Mouse (Mus musculus) CH12.LX (cell line): ENCODE results near the gene Tef. TPM values are rescaled to one million over a fixed set of nuclear protein-coding genes. Genes with fewer than 3 reads are reported as not detected.

Experiments used
- DNase-seq: peaks from one replicate; pipeline ENCODE4 v3.0.0-alpha.2; 2013; ENCODE audit errors: extremely low read depth
- H3K27ac ChIP-seq: 2 replicates; pipeline ENCODE4 v1.5.1; 2012; ENCODE audit warnings: low read depth, mild to moderate bottlenecking, control low read depth, moderate library complexity; ENCODE audit not compliant: insufficient read depth
- H3K27me3 ChIP-seq: replicated peaks from 2 replicates; pipeline ENCODE3; 2012; ENCODE audit warnings: inconsistent platforms
- H3K36me3 ChIP-seq, 2 experiments: replicated peaks in 1 of 2; 2 replicates each; pipeline versions ENCODE3 to v1.6.1; 2012; ENCODE audit warnings: inconsistent platforms in 1 of 2, low read length in 1 of 2, mild to moderate bottlenecking in 1 of 2, mixed read lengths in 1 of 2, moderate library complexity in 1 of 2; ENCODE audit not compliant: control insufficient read depth in 1 of 2, insufficient read depth in 1 of 2
- H3K4me1 ChIP-seq, 2 experiments: 2 replicates each; pipeline ENCODE4 v1.6.1; 2012; ENCODE audit warnings: inconsistent platforms in 1 of 2, moderate library complexity in 1 of 2; ENCODE audit not compliant: insufficient read depth in 2 of 2, control insufficient read depth in 1 of 2
- H3K4me2 ChIP-seq: 2 replicates; pipeline ENCODE4 v1.6.1; 2012; ENCODE audit warnings: low read depth, mild to moderate bottlenecking, control low read depth; ENCODE audit not compliant: poor library complexity, insufficient read depth, severe bottlenecking
- H3K4me3 ChIP-seq, 3 experiments: fragments of 150-350 bp in 1 of 3; sonication (generic) in 1 of 3; replicated peaks in 1 of 3; 2 replicates each; pipeline versions ENCODE3 to v1.5.1; 2011 to 2012; ENCODE audit warnings: low read depth in 2 of 3, low read length in 2 of 3, mild to moderate bottlenecking in 2 of 3, moderate library complexity in 2 of 3, control low read depth in 1 of 3, improper control_type of control experiment in 1 of 3, inconsistent platforms in 1 of 3, mixed read lengths in 1 of 3; ENCODE audit not compliant: poor library complexity in 1 of 3
- H3K79me2 ChIP-seq: replicated peaks from 2 replicates; pipeline ENCODE4 v1.6.1; 2012; ENCODE audit warnings: mild to moderate bottlenecking, moderate library complexity; ENCODE audit not compliant: control insufficient read depth, poor library complexity, insufficient read depth, severe bottlenecking; ENCODE audit errors: extremely low read depth
- H3K9ac ChIP-seq: 2 replicates; pipeline ENCODE4 v1.6.1; 2012; ENCODE audit warnings: low read depth, mild to moderate bottlenecking, control low read depth, moderate library complexity; ENCODE audit not compliant: insufficient read depth
- H3K9me3 ChIP-seq: replicated peaks from 2 replicates; pipeline ENCODE3; 2012; ENCODE audit warnings: low read length, inconsistent platforms, mixed read lengths
- CTCF ChIP-seq, 2 experiments: IDR thresholded peaks in 1 of 2; conservative IDR thresholded peaks in 1 of 2; 2 replicates each; pipeline ENCODE4 v1.5.1; 2011 to 2012; ENCODE audit warnings: low read depth in 2 of 2, low read length in 2 of 2, improper control_type of control experiment in 1 of 2, inconsistent platforms in 1 of 2, mild to moderate bottlenecking in 1 of 2, moderate library complexity in 1 of 2
- E2F4 ChIP-seq: IDR thresholded peaks from 2 replicates; pipeline ENCODE4 v1.6.1; 2011; ENCODE audit warnings: low read depth, low read length, improper control_type of control experiment; ENCODE audit not compliant: insufficient replicate concordance
- ELF1 ChIP-seq: IDR thresholded peaks from 2 replicates; pipeline ENCODE4 v1.6.1; 2014; ENCODE audit warnings: low read depth, mild to moderate bottlenecking, inconsistent platforms, low read length, improper control_type of control experiment
- EP300 ChIP-seq: IDR thresholded peaks from 2 replicates; pipeline ENCODE4 v1.6.1; 2011; ENCODE audit warnings: low read length, improper control_type of control experiment
- ETS1 ChIP-seq: conservative IDR thresholded peaks from 2 replicates; pipeline ENCODE4 v1.6.1; 2012; ENCODE audit warnings: low read depth, mild to moderate bottlenecking, inconsistent platforms, low read length, improper control_type of control experiment, moderate library complexity
- GABPA ChIP-seq: IDR thresholded peaks from 2 replicates; pipeline ENCODE4 v1.6.1; 2012; ENCODE audit warnings: low read depth, low read length, improper control_type of control experiment, inconsistent platforms; ENCODE audit not compliant: insufficient replicate concordance
- HCFC1 ChIP-seq: IDR thresholded peaks from 2 replicates; pipeline ENCODE4 v1.6.1; 2012; ENCODE audit warnings: low read depth, mild to moderate bottlenecking, inconsistent platforms, low read length, improper control_type of control experiment
- MAZ ChIP-seq: IDR thresholded peaks from 2 replicates; pipeline ENCODE4 v1.6.1; 2012; ENCODE audit warnings: low read depth, mild to moderate bottlenecking, inconsistent platforms, low read length, improper control_type of control experiment, moderate library complexity
- MEF2A ChIP-seq: IDR thresholded peaks from 2 replicates; pipeline ENCODE4 v1.6.1; 2014; ENCODE audit warnings: low read depth, mild to moderate bottlenecking, inconsistent platforms, low read length, improper control_type of control experiment, borderline replicate concordance
- MXI1 ChIP-seq: IDR thresholded peaks from 2 replicates; pipeline ENCODE4 v1.6.1; 2011; ENCODE audit warnings: mild to moderate bottlenecking, low read depth, low read length, improper control_type of control experiment
- NELFE ChIP-seq: IDR thresholded peaks from 2 replicates; pipeline ENCODE4 v1.6.1; 2011; ENCODE audit warnings: low read depth, low read length, improper control_type of control experiment
- NRF1 ChIP-seq: IDR thresholded peaks from 2 replicates; pipeline ENCODE4 v1.6.1; 2014; ENCODE audit warnings: low read depth, mild to moderate bottlenecking, inconsistent platforms, low read length, improper control_type of control experiment, moderate library complexity
- PAX5 ChIP-seq: IDR thresholded peaks from 2 replicates; pipeline ENCODE4 v1.6.1; 2012; ENCODE audit warnings: low read length, inconsistent platforms, mixed read lengths
- POLR2A ChIP-seq: IDR thresholded peaks from 2 replicates; pipeline ENCODE4 v1.6.1; 2011; ENCODE audit warnings: low read depth, mild to moderate bottlenecking, improper control_type of control experiment, low read length
- POLR2AphosphoS2 ChIP-seq: IDR thresholded peaks from 2 replicates; pipeline ENCODE4 v1.6.1; 2011; ENCODE audit warnings: low read depth, low read length, improper control_type of control experiment
- SMC3 ChIP-seq: IDR thresholded peaks from 2 replicates; pipeline ENCODE4 v1.6.1; 2011; ENCODE audit warnings: low read depth, low read length, improper control_type of control experiment
- TBP ChIP-seq: conservative IDR thresholded peaks from 2 replicates; pipeline ENCODE4 v1.6.1; 2011; ENCODE audit warnings: low read depth, low read length, improper control_type of control experiment
- TCF12 ChIP-seq: IDR thresholded peaks from 2 replicates; pipeline ENCODE4 v1.6.1; 2014; ENCODE audit warnings: low read depth, mild to moderate bottlenecking, inconsistent platforms, low read length, improper control_type of control experiment
- USF1 ChIP-seq: IDR thresholded peaks from 2 replicates; pipeline ENCODE4 v1.6.1; 2014; ENCODE audit warnings: low read depth, mild to moderate bottlenecking, inconsistent platforms, low read length, improper control_type of control experiment
- USF2 ChIP-seq: conservative IDR thresholded peaks from 2 replicates; pipeline ENCODE4 v1.6.1; 2011; ENCODE audit warnings: low read depth, low read length, improper control_type of control experiment
- ZC3H11A ChIP-seq: IDR thresholded peaks from 2 replicates; pipeline ENCODE4 v1.6.1; 2012; ENCODE audit warnings: low read depth, mild to moderate bottlenecking, inconsistent platforms, low read length, improper control_type of control experiment
- ZKSCAN1 ChIP-seq: IDR thresholded peaks from 2 replicates; pipeline ENCODE4 v1.6.1; 2012; ENCODE audit warnings: low read depth, inconsistent platforms, low read length, improper control_type of control experiment, borderline replicate concordance
- ZMIZ1 ChIP-seq: IDR thresholded peaks from 2 replicates; pipeline ENCODE4 v1.6.1; 2012; ENCODE audit warnings: low read depth, mild to moderate bottlenecking, inconsistent platforms, low read length, improper control_type of control experiment
- ZNF384 ChIP-seq: IDR thresholded peaks from 2 replicates; pipeline ENCODE4 v1.6.1; 2012; ENCODE audit warnings: low read depth, low read length, improper control_type of control experiment, inconsistent platforms
- dilution Hi-C: fragments of 300-500 bp; cut with MboI; formaldehyde crosslinking; loops from 2 replicates; pipeline ENCODE4 v1.14.3; 2020; ENCODE audit warnings: low sequenced_read_pairs; ENCODE audit not compliant: extremely low pct_unique_long_range_greater_than_20kb, extremely low pct_ligation_motif_present
- in situ Hi-C: fragments of 300-500 bp; cut with MboI; formaldehyde crosslinking; loops from 3 replicates; pipeline ENCODE4 v1.14.3; 2019; ENCODE audit warnings: low sequenced_read_pairs, low pct_ligation_motif_present, low pct_unique_long_range_greater_than_20kb, mixed read lengths
- polyA plus RNA-seq: library from polyadenylated mRNA; unstranded; fragments of >175 nt; gene quantifications from 2 replicates; pipeline ENCODE4 v1.2.1, GENCODE M21; 2012; ENCODE audit warnings: low read depth; ENCODE audit not compliant: insufficient read length
- total RNA-seq, 2 experiments: library from RNA; depleted of rRNA; stranded (reverse); fragments of 300-350 nt in 1 of 2; fragments of >200 nt in 1 of 2; gene quantifications; 2 replicates each; pipeline ENCODE4 v1.2.3; 2012 to 2014

Gene Tef
- total and polyA plus RNA-seq, 3 experiments: 14.7 to 17.2 (median 14.9) TPM

DNA sequence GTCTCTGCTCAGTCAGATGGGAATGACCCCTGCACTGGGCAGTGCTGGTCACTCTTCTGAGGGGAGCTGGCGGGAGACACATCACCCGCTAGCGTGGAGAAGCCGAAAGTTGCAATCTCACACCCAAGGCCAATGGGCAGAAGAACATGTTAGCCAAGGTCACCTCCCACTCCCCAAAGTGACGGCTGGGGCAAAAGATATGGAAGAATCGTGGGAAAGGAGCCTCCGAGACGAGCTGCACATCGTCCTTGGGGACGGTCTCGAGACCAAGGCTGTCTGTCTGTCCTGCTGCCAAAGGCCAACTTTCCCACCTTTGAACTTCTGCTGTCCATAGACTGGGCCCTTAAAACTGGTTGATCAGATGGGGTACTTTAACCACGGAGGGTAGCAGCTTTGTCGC is 14.7 kb upstream of the Tef start:
- Histone ChIP-seq H3K4me1 (peaks cover 0 to 2% of the 10 kb centered on the region in 2 experiments; a peak in 2 of 4 replicates), H3K9me3 (peaks cover 2% of the 10 kb centered on the region), H3K36me3 (peaks cover 53 to 86% of the 10 kb centered on the region in 2 experiments), H3K9ac (no peak overlapping the region), H3K79me2 (no peaks in the 10 kb centered on the region), H3K4me3 (no peak overlapping the region), H3K27ac (no peak overlapping the region), H3K4me2 (no peak overlapping the region), H3K27me3 (no peaks in the 10 kb centered on the region)
- dilution Hi-C loops: no loop called here
- in situ Hi-C loops: no loop called here
- no peak for TF ChIP-seq HCFC1
- TF ChIP-seq POLR2AphosphoS2: no peak
- TF ChIP-seq GABPA: no peak
- TF ChIP-seq SMC3: no peak
- TF ChIP-seq NELFE: no peak
- no peak for TF ChIP-seq EP300
- no peak for TF ChIP-seq CTCF (conservative IDR thresholded peaks at IDR 0.05 in 1 of 2, IDR thresholded peaks at IDR 0.05 in 1 of 2; ENCODE audit: low read depth in 2 of 2, low read length in 2 of 2)
- TF ChIP-seq E2F4: no peak
- no peak for TF ChIP-seq ETS1
- no peak for TF ChIP-seq USF1
- no peak for TF ChIP-seq USF2
- no peak for TF ChIP-seq TBP
- TF ChIP-seq POLR2A: no peak
- TF ChIP-seq MAZ: no peak
- TF ChIP-seq ZMIZ1: no peak
- no peak for TF ChIP-seq MEF2A
- TF ChIP-seq ZKSCAN1: no peak
- TF ChIP-seq PAX5: no peak
- DNase-seq: no peak

DNA sequence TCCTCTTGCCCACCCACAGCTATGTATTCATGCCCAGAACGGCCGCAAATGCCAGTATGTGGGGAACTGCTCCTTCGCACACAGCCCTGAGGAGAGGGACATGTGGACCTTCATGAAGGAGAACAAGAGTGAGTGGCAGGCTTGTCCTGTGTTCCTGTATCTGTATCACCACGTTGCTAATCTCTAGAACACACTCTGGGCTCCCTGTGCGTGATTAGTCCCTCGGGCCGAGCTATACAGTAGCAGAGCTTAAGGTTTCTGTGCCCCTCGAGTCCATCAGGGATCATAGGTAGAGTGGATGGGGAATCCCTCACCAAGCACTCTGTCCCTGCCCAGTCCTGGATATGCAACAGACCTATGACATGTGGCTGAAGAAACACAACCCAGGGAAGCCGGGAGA is 9.8 kb upstream of the Tef start:
- Histone ChIP-seq H3K27me3 (no peaks in the 10 kb centered on the region), H3K36me3 (peaks cover 32 to 76% of the 10 kb centered on the region in 2 experiments), H3K9me3 (no peaks in the 10 kb centered on the region), H3K4me2 (no peak overlapping the region)
- in situ Hi-C loops: no loop called here
- no peak for DNase-seq
- dilution Hi-C loops: no loop called here
- TF ChIP-seq SMC3 (no peak), MXI1 (no peak), ELF1 (no peak), USF1 (no peak), NRF1 (no peak), E2F4 (no peak), ZNF384 (no peak), ZKSCAN1 (no peak), HCFC1 (no peak), MAZ (no peak), TCF12 (no peak), ZC3H11A (no peak)
- TF ChIP-seq, all 38 proteins: peak for 0
- H3K27ac ChIP-seq: no peak overlapping the region
- no peak overlapping the region for H3K4me3 ChIP-seq
- H3K4me1 ChIP-seq: no peaks in the 10 kb centered on the region
- no peak overlapping the region for H3K9ac ChIP-seq
- no peaks in the 10 kb centered on the region for H3K79me2 ChIP-seq
